Mouse (Mus musculus): ENCODE data around the gene Casc4. TPM values are rescaled to one million over a fixed set of nuclear protein-coding genes. Genes with fewer than 3 reads are reported as not detected.

The Casc4 gene
- polyA plus RNA-seq, 1 experiment from 2014 or later: 33.1 TPM

- Histone ChIP-seq H3K27ac (no peak overlapping the region), H3K9ac (no peak overlapping the region), H3K9me3 (no peaks in the 10 kb centered on the region), H3K4me3 (no peak overlapping the region), H3K27me3 (replicated peaks) (no peaks in the 10 kb centered on the region), H3K36me3 (replicated peaks) (no peaks in the 10 kb centered on the region), H3K4me2 (no peak overlapping the region), H3K4me1 (no peaks in the 10 kb centered on the region)
- ATAC-seq (replicated peaks): no peak
- 79% methylated on average over 3 of the region's 3 CpGs for WGBS
Measured at GRCm38 (mm10) chr2:121943364-121943763, 76.6 kb downstream of the Casc4 start.

- no peak for ATAC-seq (replicated peaks)
- peaks cover 31% of the 10 kb centered on the region for H3K4me1 ChIP-seq
- H3K27ac ChIP-seq: peak overlapping the region; percentile 93
- H3K36me3 ChIP-seq (replicated peaks): no peaks in the 10 kb centered on the region
- no peaks in the 10 kb centered on the region for H3K27me3 ChIP-seq (replicated peaks)
- H3K4me3 ChIP-seq: peak overlapping the region; percentile 82
- H3K9me3 ChIP-seq: no peaks in the 10 kb centered on the region
- peak overlapping the region; percentile 95 for H3K9ac ChIP-seq
- WGBS: 14% methylated on average over 10 of the region's 10 CpGs
- peak overlapping the region; percentile 81 for H3K4me2 ChIP-seq
Measured at GRCm38 (mm10) chr2:121954971-121955656, 88.3 kb downstream of the Casc4 start.

GRCm38 (mm10) chr2:121955765-121956223 lies 89.0 kb downstream of the Casc4 start, which contains the start of the genes Ctdspl2 and Mageb3:
Ctdspl2 (plus strand) TSS chr2:121956001.
Mageb3 (minus strand) TSS chr2:121956092.
- H3K27ac ChIP-seq: peak within 1 kb of the TSS; percentile 93
- H3K4me2 ChIP-seq: peak within 1 kb of the TSS; percentile 81
- H3K9ac ChIP-seq: peak within 1 kb of the TSS; percentile 95
- ATAC-seq (replicated peaks): peak; percentile 95
- peaks cover 31% of the 10 kb centered on the region for H3K4me1 ChIP-seq
- under 1% methylated on average over 47 of the region's 48 CpGs for whole genome bisulfite sequencing
- H3K27me3 ChIP-seq (replicated peaks): no peaks in the 10 kb centered on the region
- H3K9me3 ChIP-seq: no peaks in the 10 kb centered on the region
- H3K4me3 ChIP-seq: peak within 1 kb of the TSS; percentile 82
- H3K36me3 ChIP-seq (replicated peaks): 0 out of 2 replicates have a peak, but pooled peaks cover 2% of the 10 kb centered on the region

DNA sequence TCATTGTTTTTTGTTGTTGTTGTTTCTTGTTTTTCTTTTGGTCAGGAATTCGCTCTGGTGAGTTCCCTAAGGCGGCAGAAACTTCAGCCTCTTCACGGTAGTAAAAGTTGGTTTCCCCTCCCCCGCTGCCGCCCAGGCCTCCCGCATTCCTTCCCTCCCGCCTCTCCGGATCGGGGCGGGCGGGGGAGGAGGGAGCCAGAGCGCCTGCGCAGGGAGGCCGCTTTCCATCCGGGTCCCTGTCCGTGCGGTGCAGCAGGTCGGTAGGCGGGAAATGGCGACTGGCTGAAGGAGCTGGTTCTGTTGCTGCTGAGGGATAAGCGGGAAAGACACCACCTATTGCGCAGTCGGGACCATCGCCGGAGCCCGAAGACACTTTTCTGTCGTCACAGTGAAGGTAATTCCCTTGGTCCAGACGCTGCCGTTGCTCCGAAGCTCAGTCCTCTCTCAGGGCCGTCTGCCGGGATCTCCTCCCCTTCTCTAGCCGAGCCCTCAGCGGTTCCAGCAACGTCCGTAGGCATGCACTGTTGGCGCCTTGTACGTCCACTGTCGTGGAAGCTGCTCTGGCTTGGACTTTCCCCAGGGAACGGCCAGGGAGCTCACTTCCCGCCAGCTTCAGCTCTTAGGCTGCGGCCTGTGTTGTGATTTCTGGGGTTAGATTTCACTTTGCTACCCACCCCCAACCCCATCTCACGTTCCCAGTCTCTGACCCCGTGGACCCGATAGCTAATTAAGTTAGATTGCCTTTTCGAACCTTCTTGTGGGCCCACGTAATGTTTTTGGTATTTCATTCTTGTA lies 89.7 kb downstream of the Casc4 start:
- Histone ChIP-seq H3K4me1 (peaks cover 31% of the 10 kb centered on the region), H3K4me2 (peak overlapping the region; percentile 81), H3K9me3 (no peaks in the 10 kb centered on the region), H3K36me3 (replicated peaks) (0 out of 2 replicates have a peak, but pooled peaks cover 2% of the 10 kb centered on the region), H3K9ac (peak overlapping the region; percentile 95), H3K4me3 (peak overlapping the region; percentile 82), H3K27me3 (replicated peaks) (no peaks in the 10 kb centered on the region), H3K27ac (peak overlapping the region; percentile 93)
- 0% methylated on average over 47 of the region's 47 CpGs for WGBS
- ATAC-seq (replicated peaks): peak; percentile 95

GRCm38 (mm10) chr2:121957216-121957792 lies 90.5 kb downstream of the Casc4 start:
- peaks cover 7% of the 10 kb centered on the region; the same call in 1 of the 2 replicates for H3K36me3 ChIP-seq (replicated peaks)

More at GRCm38 (mm10) chr2:121957216-121957792, 90.5 kb downstream of the Casc4 start:
- Histone ChIP-seq H3K4me2 (peak overlapping the region; percentile 81), H3K27me3 (replicated peaks) (no peaks in the 10 kb centered on the region), H3K4me3 (peak overlapping the region; percentile 82), H3K9me3 (no peaks in the 10 kb centered on the region), H3K9ac (peak overlapping the region; percentile 95), H3K27ac (peak overlapping the region; percentile 93; the same call in 1 of the 2 replicates), H3K4me1 (peaks cover 31% of the 10 kb centered on the region)
- no peak for ATAC-seq (replicated peaks)
- WGBS: 13% methylated on average over 8 of the region's 8 CpGs

Other genes starting within 250 kb of the Casc4 start
- 30.7 and 33.9 TPM in 2 replicates for gene Frmd5, start 59.9 kb upstream of the Casc4 start, polyA plus RNA-seq (2015; fragmentation: Nextera tagmentation; extraction: Ambion mirVana)
- gene Ctdspl2, start 89.0 kb downstream of the Casc4 start, polyA plus RNA-seq (2015; fragmentation: Nextera tagmentation; extraction: Ambion mirVana): 34.3 and 37.4 TPM in 2 replicates
- 0.59 and 0.63 TPM in 2 replicates for gene Mageb3, start 89.1 kb downstream of the Casc4 start, polyA plus RNA-seq (2015; fragmentation: Nextera tagmentation; extraction: Ambion mirVana)
- gene Eif3j1, start 161.6 kb downstream of the Casc4 start, polyA plus RNA-seq (2015; fragmentation: Nextera tagmentation; extraction: Ambion mirVana): 11.2 and 11.7 TPM in 2 replicates